Mouse (Mus musculus): ENCODE measurements around the gene Aasdh. TPM values are rescaled to one million over a fixed set of nuclear protein-coding genes. Genes with fewer than 3 reads are reported as not detected.

The Aasdh gene
- polyA plus RNA-seq, 1 experiment from 2014 or later, result 28.1 TPM

GRCm38 (mm10) chr5:76945678-76946033 lies 40.3 kb upstream of the Aasdh start:
- Histone ChIP-seq H3K4me3 (replicated peaks; ENCODE audit: low read length) (no peak overlapping the region), H3K9ac (replicated peaks; ENCODE audit: low read depth, low read length) (no peak overlapping the region), H3K27me3 (replicated peaks; ENCODE audit: control insufficient read depth, insufficient read depth, low read length) (no peaks in the 10 kb centered on the region), H3K27ac (ENCODE audit: low read length) (no peak overlapping the region), H3K4me2 (ENCODE audit: low read length) (no peak overlapping the region), H3K9me3 (ENCODE audit: control insufficient read depth, low read length) (no peaks in the 10 kb centered on the region), H3K4me1 (replicated peaks; ENCODE audit: control insufficient read depth, insufficient read depth, low read length) (peaks cover 9% of the 10 kb centered on the region), H3K36me3 (ENCODE audit: control insufficient read depth, insufficient read depth) (no peaks in the 10 kb centered on the region)
- whole genome bisulfite sequencing, result 52% methylated on average over 2 of the region's 2 CpGs
- ATAC-seq, result no peak

- no peak overlapping the region for H3K27ac ChIP-seq (ENCODE audit: low read length)
- 75% methylated on average over 6 of the region's 6 CpGs for WGBS
- H3K36me3 ChIP-seq (ENCODE audit: control insufficient read depth, insufficient read depth), result no peaks in the 10 kb centered on the region
- no peak for ATAC-seq
- H3K9ac ChIP-seq (replicated peaks; ENCODE audit: low read depth, low read length), result no peak overlapping the region
- no peaks in the 10 kb centered on the region for H3K27me3 ChIP-seq (replicated peaks; ENCODE audit: control insufficient read depth, insufficient read depth, low read length)
- no peak overlapping the region for H3K4me3 ChIP-seq (replicated peaks; ENCODE audit: low read length)
- H3K4me2 ChIP-seq (ENCODE audit: low read length), result no peak overlapping the region
- H3K4me1 ChIP-seq (replicated peaks; ENCODE audit: control insufficient read depth, insufficient read depth, low read length), result peaks cover 4% of the 10 kb centered on the region
- H3K9me3 ChIP-seq (ENCODE audit: control insufficient read depth, low read length), result no peaks in the 10 kb centered on the region
Measured at GRCm38 (mm10) chr5:76944965-76945677, 39.8 kb upstream of the Aasdh start.

- Histone ChIP-seq H3K36me3 (ENCODE audit: control insufficient read depth, insufficient read depth) (no peaks in the 10 kb centered on the region), H3K27me3 (replicated peaks; ENCODE audit: control insufficient read depth, insufficient read depth, low read length) (no peaks in the 10 kb centered on the region), H3K9ac (replicated peaks; ENCODE audit: low read depth, low read length) (no peak overlapping the region), H3K9me3 (ENCODE audit: control insufficient read depth, low read length) (no peaks in the 10 kb centered on the region), H3K4me1 (replicated peaks; ENCODE audit: control insufficient read depth, insufficient read depth, low read length) (no peaks in the 10 kb centered on the region; the same call in 1 of the 2 replicates), H3K4me2 (ENCODE audit: low read length) (no peak overlapping the region), H3K4me3 (replicated peaks; ENCODE audit: low read length) (no peak overlapping the region), H3K27ac (ENCODE audit: low read length) (no peak overlapping the region)
- 76% methylated on average over 4 of the region's 4 CpGs for WGBS
- ATAC-seq, result no peak
Measured at GRCm38 (mm10) chr5:76942505-76942904, 37.2 kb upstream of the Aasdh start.

- no peak overlapping the region for H3K9ac ChIP-seq (replicated peaks; ENCODE audit: low read depth, low read length)
- 93% methylated on average over 4 of the region's 4 CpGs for WGBS
- no peaks in the 10 kb centered on the region for H3K36me3 ChIP-seq (ENCODE audit: control insufficient read depth, insufficient read depth)
- no peak overlapping the region for H3K27ac ChIP-seq (ENCODE audit: low read length)
- no peaks in the 10 kb centered on the region; the same call in 1 of the 2 replicates for H3K4me1 ChIP-seq (replicated peaks; ENCODE audit: control insufficient read depth, insufficient read depth, low read length)
- no peak for ATAC-seq
- H3K27me3 ChIP-seq (replicated peaks; ENCODE audit: control insufficient read depth, insufficient read depth, low read length), result no peaks in the 10 kb centered on the region
- no peak overlapping the region for H3K4me3 ChIP-seq (replicated peaks; ENCODE audit: low read length)
- no peak overlapping the region for H3K4me2 ChIP-seq (ENCODE audit: low read length)
- H3K9me3 ChIP-seq (ENCODE audit: control insufficient read depth, low read length), result no peaks in the 10 kb centered on the region
Measured at GRCm38 (mm10) chr5:76941975-76942374, 36.7 kb upstream of the Aasdh start.

GRCm38 (mm10) chr5:76939717-76940116 lies 34.4 kb upstream of the Aasdh start:
- Histone ChIP-seq H3K4me3 (replicated peaks; ENCODE audit: low read length) (no peak overlapping the region), H3K9me3 (ENCODE audit: control insufficient read depth, low read length) (no peaks in the 10 kb centered on the region), H3K4me2 (ENCODE audit: low read length) (no peak overlapping the region), H3K36me3 (ENCODE audit: control insufficient read depth, insufficient read depth) (no peaks in the 10 kb centered on the region), H3K27ac (ENCODE audit: low read length) (no peak overlapping the region), H3K27me3 (replicated peaks; ENCODE audit: control insufficient read depth, insufficient read depth, low read length) (no peaks in the 10 kb centered on the region), H3K9ac (replicated peaks; ENCODE audit: low read depth, low read length) (no peak overlapping the region), H3K4me1 (replicated peaks; ENCODE audit: control insufficient read depth, insufficient read depth, low read length) (no peaks in the 10 kb centered on the region)
- no peak for ATAC-seq
- WGBS, result 97% methylated on average over 8 of the region's 8 CpGs

GRCm38 (mm10) chr5:76929180-76929877 lies 24.0 kb upstream of the Aasdh start:
- Histone ChIP-seq H3K4me1 (replicated peaks; ENCODE audit: control insufficient read depth, insufficient read depth, low read length) (no peaks in the 10 kb centered on the region), H3K4me2 (ENCODE audit: low read length) (no peak overlapping the region), H3K27me3 (replicated peaks; ENCODE audit: control insufficient read depth, insufficient read depth, low read length) (no peaks in the 10 kb centered on the region), H3K4me3 (replicated peaks; ENCODE audit: low read length) (no peak overlapping the region), H3K27ac (ENCODE audit: low read length) (no peak overlapping the region), H3K9me3 (ENCODE audit: control insufficient read depth, low read length) (peaks cover 3% of the 10 kb centered on the region), H3K36me3 (ENCODE audit: control insufficient read depth, insufficient read depth) (peaks cover 19% of the 10 kb centered on the region), H3K9ac (replicated peaks; ENCODE audit: low read depth, low read length) (no peak overlapping the region)
- no peak for ATAC-seq
- WGBS, result 89% methylated on average over 7 of the region's 7 CpGs

GRCm38 (mm10) chr5:76928124-76928832 lies 23.0 kb upstream of the Aasdh start:
- 89% methylated on average over 16 of the region's 16 CpGs for WGBS
- no peaks in the 10 kb centered on the region for H3K27me3 ChIP-seq (replicated peaks; ENCODE audit: control insufficient read depth, insufficient read depth, low read length)
- peaks cover 19% of the 10 kb centered on the region for H3K36me3 ChIP-seq (ENCODE audit: control insufficient read depth, insufficient read depth)
- no peak overlapping the region for H3K9ac ChIP-seq (replicated peaks; ENCODE audit: low read depth, low read length)
- H3K4me2 ChIP-seq (ENCODE audit: low read length), result no peak overlapping the region
- no peaks in the 10 kb centered on the region for H3K4me1 ChIP-seq (replicated peaks; ENCODE audit: control insufficient read depth, insufficient read depth, low read length)
- H3K9me3 ChIP-seq (ENCODE audit: control insufficient read depth, low read length), result peaks cover 3% of the 10 kb centered on the region
- H3K4me3 ChIP-seq (replicated peaks; ENCODE audit: low read length), result no peak overlapping the region
- ATAC-seq, result no peak
- no peak overlapping the region for H3K27ac ChIP-seq (ENCODE audit: low read length)

- peaks cover 3% of the 10 kb centered on the region for H3K9me3 ChIP-seq (ENCODE audit: control insufficient read depth, low read length)
- 70% methylated on average over 1 of the region's 1 CpGs for WGBS
- no peak overlapping the region for H3K4me3 ChIP-seq (replicated peaks; ENCODE audit: low read length)
- no peak overlapping the region for H3K9ac ChIP-seq (replicated peaks; ENCODE audit: low read depth, low read length)
- no peak overlapping the region for H3K4me2 ChIP-seq (ENCODE audit: low read length)
- H3K36me3 ChIP-seq (ENCODE audit: control insufficient read depth, insufficient read depth), result peaks cover 23% of the 10 kb centered on the region
- H3K4me1 ChIP-seq (replicated peaks; ENCODE audit: control insufficient read depth, insufficient read depth, low read length), result no peaks in the 10 kb centered on the region
- no peak for ATAC-seq
- H3K27ac ChIP-seq (ENCODE audit: low read length), result no peak overlapping the region
- no peaks in the 10 kb centered on the region for H3K27me3 ChIP-seq (replicated peaks; ENCODE audit: control insufficient read depth, insufficient read depth, low read length)
Measured at GRCm38 (mm10) chr5:76924296-76924695, 19.0 kb upstream of the Aasdh start.

- no peak for ATAC-seq
- Histone ChIP-seq H3K27ac (ENCODE audit: low read length) (no peak overlapping the region), H3K4me2 (ENCODE audit: low read length) (no peak overlapping the region), H3K4me1 (replicated peaks; ENCODE audit: control insufficient read depth, insufficient read depth, low read length) (no peaks in the 10 kb centered on the region), H3K9ac (replicated peaks; ENCODE audit: low read depth, low read length) (no peak overlapping the region), H3K36me3 (ENCODE audit: control insufficient read depth, insufficient read depth) (peaks cover 23% of the 10 kb centered on the region), H3K9me3 (ENCODE audit: control insufficient read depth, low read length) (peaks cover 3% of the 10 kb centered on the region), H3K4me3 (replicated peaks; ENCODE audit: low read length) (no peak overlapping the region), H3K27me3 (replicated peaks; ENCODE audit: control insufficient read depth, insufficient read depth, low read length) (no peaks in the 10 kb centered on the region)
- 69% methylated on average over 13 of the region's 13 CpGs for WGBS
Measured at GRCm38 (mm10) chr5:76923428-76923827, 18.1 kb upstream of the Aasdh start.
